ENCODE assay signal across 9 mouse cellular contexts in the genomic region with DNA sequence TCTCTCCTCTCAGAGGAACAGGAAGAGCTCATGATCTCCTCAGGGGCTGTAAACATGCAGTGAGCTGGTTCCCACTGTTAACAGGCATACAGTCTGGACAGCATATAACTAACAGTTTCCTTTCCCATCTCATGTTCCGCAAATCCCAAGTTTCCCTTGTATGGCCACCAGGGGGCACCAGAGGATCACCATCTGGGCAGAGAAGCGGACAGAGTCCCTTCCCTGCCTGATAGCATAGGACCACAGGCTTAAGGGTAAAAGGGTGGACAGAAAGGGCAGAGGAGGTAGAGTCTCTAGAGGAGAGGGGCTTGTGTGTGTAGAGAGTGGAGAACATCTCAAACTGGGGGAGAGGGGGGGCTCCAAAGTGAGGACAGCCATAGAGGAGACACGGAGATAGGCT.
DNase-seq lines count a peak whose midpoint lies in the region; ATAC-seq lines count a peak whose summit lies in the region.
"Had no signal": no experiment of that assay in that cellular context is flagged by ENCODE, and none has a peak within 500 bp of the region (broad histone marks: within the 10 kb centered on the region; RNA-seq: fewer than 3 reads in every experiment).

No protein-coding gene starts in this region.

- no peaks in the 10 kb centered on the region for H3K36me3 ChIP-seq in hindbrain, embryonic 14.5 days (replicated peaks; ENCODE audit: control insufficient read depth, insufficient read depth)
- H3K36me3 ChIP-seq: limb, embryonic 15.5 days had no signal

- DNase-seq in NIH3T3 (ENCODE audit: low read depth), result peak; percentile 92
- peak; percentile 94 for DNase-seq in cerebellum, adult 9-10 months
- DNase-seq in hindbrain, embryonic 14.5 days (ENCODE audit: low spot score), result peak; percentile 93
- peak; percentile 92 to 95 for DNase-seq in layer of hippocampus, postnatal 14 days (ENCODE audit: low spot score in 2 of 2)
- peak; percentile 87 for DNase-seq in lung, postnatal 25 days (ENCODE audit: low spot score)
- peak; percentile 95 for DNase-seq in retina, embryonic 14.5 days (ENCODE audit: low spot score)
- DNase-seq in thymus, postnatal 25 days, result peak; percentile 74

- ATAC-seq in frontal cortex, adult (ENCODE audit: low TSS enrichment), result peak; percentile 46
- ATAC-seq in hindbrain, embryonic 14.5 days (ENCODE audit: low FRiP score), result peak; percentile 14; the same call in 1 of the 2 replicates

- H3K9ac ChIP-seq in hindbrain, embryonic 14.5 days, result no peak overlapping the region
- H3K9ac ChIP-seq: limb, embryonic 15.5 days had no signal

- WGBS in hindbrain, embryonic 14.5 days, result 14% methylated on average over 3 of the region's 3 CpGs

- H3K9me3 ChIP-seq in hindbrain, embryonic 14.5 days (ENCODE audit: control insufficient read depth, low read length), result no peaks in the 10 kb centered on the region
- H3K9me3 ChIP-seq: limb, embryonic 15.5 days had no signal

- H3K27ac ChIP-seq in hindbrain, embryonic 14.5 days, result no peak overlapping the region
- H3K27ac ChIP-seq: limb, embryonic 15.5 days had no signal

- H3K4me3 ChIP-seq in hindbrain, embryonic 14.5 days (replicated peaks; ENCODE audit: low read length), result no peak overlapping the region
- H3K4me3 ChIP-seq: limb, embryonic 15.5 days had no signal

- peaks cover 25% of the 10 kb centered on the region for H3K4me1 ChIP-seq in hindbrain, embryonic 14.5 days (replicated peaks; ENCODE audit: control insufficient read depth, insufficient read depth, low read length)

- H3K4me2 ChIP-seq in hindbrain, embryonic 14.5 days (replicated peaks), result no peak overlapping the region
- H3K4me2 ChIP-seq: limb, embryonic 15.5 days had no signal

- H3K27me3 ChIP-seq in hindbrain, embryonic 14.5 days (ENCODE audit: control insufficient read depth, insufficient read depth, low read length), result no peaks in the 10 kb centered on the region
